Mouse (Mus musculus): ENCODE results near the gene Hlx.

- TF ChIP-seq POLR2A (IDR thresholded peaks at IDR 0.05; ENCODE audit: low read depth, low read length) (no peak), CTCF (IDR thresholded peaks at IDR 0.05; ENCODE audit: extremely low read depth, insufficient read length, insufficient replicate concordance, low read depth, low read length) (no peak)
Measured at GRCm38 (mm10) chr1:184752671-184753070, 20.3 kb upstream of the Hlx start.

All from small intestine, adult 2 months (tissue).